Mouse (Mus musculus): ENCODE results near the gene Cox7c.

DNA sequence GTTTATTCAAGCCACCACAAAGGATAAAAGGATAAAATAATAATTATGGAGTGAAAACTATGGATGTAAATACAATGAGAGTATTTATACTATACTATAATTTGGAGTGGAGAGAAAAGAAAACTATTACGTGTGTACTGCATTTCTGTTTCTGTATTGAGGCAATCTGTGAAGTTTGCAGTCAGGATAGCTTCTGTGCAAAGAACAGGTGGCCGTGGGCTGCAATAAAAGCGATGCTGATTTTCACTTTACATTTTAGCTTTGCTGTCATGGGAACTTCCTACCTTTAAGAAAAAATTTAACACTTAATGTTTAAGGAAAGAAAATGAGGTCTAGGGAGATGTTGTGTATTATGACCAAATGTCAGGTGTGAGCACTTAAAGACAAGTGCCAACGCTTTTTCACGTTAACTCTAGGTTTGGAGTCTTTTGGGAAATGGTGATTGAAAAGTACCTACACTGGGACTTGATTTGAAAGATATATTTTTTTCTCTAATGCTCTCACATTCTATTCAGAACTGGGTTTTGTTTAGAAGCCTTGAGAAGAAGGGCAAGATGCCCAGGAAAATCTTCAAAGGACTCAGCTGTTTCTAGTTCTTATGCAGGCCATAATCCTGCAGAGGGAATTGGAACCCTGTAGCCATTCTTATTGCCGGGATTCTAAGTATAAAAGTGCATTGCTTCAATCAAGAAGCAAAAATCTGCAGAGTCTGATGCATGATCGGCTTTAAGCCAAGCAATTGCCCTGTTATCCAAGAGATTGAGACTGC is 41.6 kb downstream of the Cox7c start:
- TF ChIP-seq CTCF (IDR thresholded peaks at IDR 0.05; ENCODE audit: insufficient read depth, low read depth, low read length) (no peak), POLR2A (IDR thresholded peaks at IDR 0.05; ENCODE audit: insufficient read depth, low read depth, low read length) (no peak)
